Mouse (Mus musculus): ENCODE results near the gene Myl7.

DNA sequence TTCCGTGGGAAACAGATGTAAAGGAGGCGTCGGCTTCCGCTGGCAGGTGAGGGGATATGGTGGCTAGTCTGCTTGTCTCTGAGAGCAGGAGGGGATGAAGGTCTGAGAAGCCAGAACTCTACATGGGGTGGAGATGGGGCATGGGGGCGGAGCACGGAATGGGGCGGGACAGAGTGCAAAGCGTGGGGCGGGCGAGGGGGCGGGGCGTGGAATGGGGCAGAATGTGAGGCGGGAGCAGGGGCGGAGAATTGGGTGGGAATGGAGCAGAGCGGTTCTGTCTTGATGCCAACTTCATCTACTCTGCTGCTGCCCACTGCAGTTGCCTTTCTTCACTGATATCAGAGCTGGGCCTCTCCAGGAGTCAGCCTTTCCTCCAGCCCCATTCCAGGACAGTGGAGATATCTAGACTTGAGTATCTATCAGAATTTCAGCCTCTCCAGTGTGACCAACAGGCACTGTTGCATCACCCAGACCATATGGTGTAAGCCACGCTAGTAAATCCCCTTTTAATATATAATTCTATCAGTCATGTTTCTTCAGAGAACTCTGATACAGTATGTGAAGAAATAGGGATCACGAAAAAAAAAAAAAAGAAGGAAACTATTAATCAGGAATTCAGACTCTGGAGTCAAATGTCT lies 21.9 kb upstream of the Myl7 start:
- no peak for TF ChIP-seq POLR2A (IDR thresholded peaks at IDR 0.05; ENCODE audit: control insufficient read depth, extremely low read depth, insufficient read depth, low read length, poor library complexity)
- TF ChIP-seq CTCF (IDR thresholded peaks at IDR 0.05; ENCODE audit: borderline replicate concordance, control insufficient read depth, extremely low read depth, insufficient read depth, low read length, poor library complexity), result no peak
